Comparison of ENCODE assay signal across 16 mouse cellular contexts in genomic region chr15:97999546-97999945, GRCm38 (mm10). TPM values are rescaled to one million over a fixed set of nuclear protein-coding genes. Genes with fewer than 3 reads are reported as not detected.
DNase-seq lines count a peak whose midpoint lies in the region; ATAC-seq lines count a peak whose summit lies in the region.
"Had no signal": no experiment of that assay in that cellular context is flagged by ENCODE, and none has a peak within 500 bp of the region (broad histone marks: within the 10 kb centered on the region; RNA-seq: fewer than 3 reads in every experiment).

No protein-coding gene starts in this region.

- H3K9ac ChIP-seq in hindbrain, embryonic 11.5 days (ENCODE audit: low read depth, low read length) = peak overlapping the region; percentile 23; the same call in 1 of the 2 replicates
- H3K9ac ChIP-seq in hindbrain, embryonic 13.5 days = no peak overlapping the region
- H3K9ac ChIP-seq in embryonic facial prominence, embryonic 14.5 days (ENCODE audit: low read depth, low read length) = 0 out of 2 replicates have a peak overlapping the region, but pooled peaks have one; percentile 20
- H3K9ac ChIP-seq in midbrain, embryonic 13.5 days (replicated peaks) = 0 out of 2 replicates have a peak overlapping the region, but pooled peaks have one; percentile 16
- H3K9ac ChIP-seq in liver, embryonic 11.5 days (ENCODE audit: low read depth, low read length) = no peak overlapping the region
- H3K9ac ChIP-seq: liver, embryonic 13.5 days had no signal

- ATAC-seq in hindbrain, embryonic 11.5 days (ENCODE audit: low FRiP score) = no peak
- ATAC-seq in hindbrain, embryonic 13.5 days (ENCODE audit: low FRiP score) = no peak
- ATAC-seq in embryonic facial prominence, embryonic 14.5 days (ENCODE audit: low read depth) = no peak
- ATAC-seq in midbrain, embryonic 13.5 days = no peak
- no peak for ATAC-seq in liver, embryonic 11.5 days (replicated peaks; ENCODE audit: low FRiP score)
- ATAC-seq: intestine, postnatal 0 days had no signal

- H3K9me3 ChIP-seq in hindbrain, embryonic 11.5 days (ENCODE audit: control insufficient read depth, low read length) = no peaks in the 10 kb centered on the region
- no peaks in the 10 kb centered on the region for H3K9me3 ChIP-seq in hindbrain, embryonic 13.5 days
- no peaks in the 10 kb centered on the region for H3K9me3 ChIP-seq in embryonic facial prominence, embryonic 14.5 days (ENCODE audit: control insufficient read depth, low read length)
- H3K9me3 ChIP-seq in midbrain, embryonic 13.5 days = no peaks in the 10 kb centered on the region
- no peaks in the 10 kb centered on the region for H3K9me3 ChIP-seq in liver, embryonic 11.5 days (ENCODE audit: control insufficient read depth, low read length)
- H3K9me3 ChIP-seq: liver, embryonic 13.5 days had no signal

- H3K27ac ChIP-seq in hindbrain, embryonic 11.5 days (ENCODE audit: low read depth, low read length) = no peak overlapping the region
- H3K27ac ChIP-seq in hindbrain, embryonic 13.5 days = no peak overlapping the region
- peak overlapping the region; percentile 25 for H3K27ac ChIP-seq in embryonic facial prominence, embryonic 14.5 days (replicated peaks; ENCODE audit: low read depth, low read length)
- H3K27ac ChIP-seq in midbrain, embryonic 13.5 days = no peak overlapping the region
- H3K27ac ChIP-seq in liver, embryonic 11.5 days (ENCODE audit: low read depth, low read length) = no peak overlapping the region
- H3K27ac ChIP-seq: liver, embryonic 13.5 days had no signal

- H3K4me3 ChIP-seq in hindbrain, embryonic 11.5 days (ENCODE audit: low read depth, low read length) = no peak overlapping the region
- H3K4me3 ChIP-seq in hindbrain, embryonic 13.5 days = no peak overlapping the region
- peak overlapping the region; percentile 1; the same call in 1 of the 2 replicates for H3K4me3 ChIP-seq in embryonic facial prominence, embryonic 14.5 days (ENCODE audit: low read depth, low read length)
- H3K4me3 ChIP-seq in midbrain, embryonic 13.5 days (replicated peaks) = no peak overlapping the region
- H3K4me3 ChIP-seq in liver, embryonic 11.5 days (ENCODE audit: low read depth, low read length) = no peak overlapping the region
- H3K4me3 ChIP-seq: liver, embryonic 13.5 days; myocyte had no signal

- DNase-seq in hindbrain, embryonic 11.5 days (ENCODE audit: low spot score) = peak; percentile 51
- peak; percentile 32 for DNase-seq in embryo, embryonic 10.5 days (ENCODE audit: low spot score)
- DNase-seq in embryonic facial prominence, embryonic 14.5 days (ENCODE audit: low spot score) = no peak
- no peak for DNase-seq in lung, postnatal 10 days
- no peak for DNase-seq in liver, embryonic 11.5 days (ENCODE audit: low spot score)
- DNase-seq in testis, postnatal 14 days (ENCODE audit: low spot score) = no peak
- DNase-seq: adrenal gland, postnatal 25 days; cerebellum, postnatal 25 days; gastrocnemius, postnatal 36 days; liver, embryonic 13.5 days; right cerebral cortex, adult 18-20 months had no signal

- H3K4me1 ChIP-seq in hindbrain, embryonic 11.5 days (replicated peaks; ENCODE audit: control insufficient read depth, insufficient read depth, low read length) = peaks cover 13% of the 10 kb centered on the region
- H3K4me1 ChIP-seq in hindbrain, embryonic 13.5 days (replicated peaks) = peaks cover 85% of the 10 kb centered on the region
- peaks cover 21% of the 10 kb centered on the region for H3K4me1 ChIP-seq in embryonic facial prominence, embryonic 14.5 days (ENCODE audit: control insufficient read depth, insufficient read depth, low read length)
- peaks cover 62% of the 10 kb centered on the region for H3K4me1 ChIP-seq in midbrain, embryonic 13.5 days (replicated peaks)
- H3K4me1 ChIP-seq in liver, embryonic 11.5 days (replicated peaks; ENCODE audit: control insufficient read depth, insufficient read depth, low read length) = peaks cover 8% of the 10 kb centered on the region

- peaks cover 6% of the 10 kb centered on the region for H3K36me3 ChIP-seq in hindbrain, embryonic 11.5 days (ENCODE audit: control insufficient read depth, insufficient read depth, low read length)
- no peaks in the 10 kb centered on the region for H3K36me3 ChIP-seq in hindbrain, embryonic 13.5 days
- peaks cover 16% of the 10 kb centered on the region; the same call in 1 of the 2 replicates for H3K36me3 ChIP-seq in embryonic facial prominence, embryonic 14.5 days (ENCODE audit: control insufficient read depth, insufficient read depth, low read length)
- H3K36me3 ChIP-seq in midbrain, embryonic 13.5 days = peaks cover 26% of the 10 kb centered on the region
- no peaks in the 10 kb centered on the region for H3K36me3 ChIP-seq in liver, embryonic 11.5 days (ENCODE audit: control insufficient read depth, insufficient read depth, low read length)
- H3K36me3 ChIP-seq: liver, embryonic 13.5 days had no signal

- no peak overlapping the region for H3K4me2 ChIP-seq in hindbrain, embryonic 11.5 days (replicated peaks; ENCODE audit: low read depth, low read length)
- no peak overlapping the region for H3K4me2 ChIP-seq in hindbrain, embryonic 13.5 days
- peak overlapping the region; percentile 89 for H3K4me2 ChIP-seq in embryonic facial prominence, embryonic 14.5 days (ENCODE audit: low read depth, low read length)
- no peak overlapping the region for H3K4me2 ChIP-seq in midbrain, embryonic 13.5 days (replicated peaks)
- H3K4me2 ChIP-seq in liver, embryonic 11.5 days = no peak overlapping the region
- H3K4me2 ChIP-seq: liver, embryonic 13.5 days had no signal

- H3K27me3 ChIP-seq in hindbrain, embryonic 11.5 days (ENCODE audit: control insufficient read depth, insufficient read depth, low read length) = no peaks in the 10 kb centered on the region
- H3K27me3 ChIP-seq in hindbrain, embryonic 13.5 days = peaks cover 35% of the 10 kb centered on the region
- peaks cover 29% of the 10 kb centered on the region for H3K27me3 ChIP-seq in embryonic facial prominence, embryonic 14.5 days (replicated peaks; ENCODE audit: control insufficient read depth, insufficient read depth, low read length)
- peaks cover 12% of the 10 kb centered on the region for H3K27me3 ChIP-seq in midbrain, embryonic 13.5 days
- peaks cover 74% of the 10 kb centered on the region for H3K27me3 ChIP-seq in liver, embryonic 11.5 days (replicated peaks; ENCODE audit: control insufficient read depth, insufficient read depth, low read length)

- 32% methylated on average over 13 of the region's 13 CpGs for WGBS in hindbrain, embryonic 11.5 days
- WGBS in hindbrain, embryonic 13.5 days = 21% methylated on average over 13 of the region's 13 CpGs
- WGBS in embryonic facial prominence, embryonic 14.5 days = 47% methylated on average over 13 of the region's 13 CpGs
- WGBS in midbrain, embryonic 13.5 days = 30% methylated on average over 13 of the region's 13 CpGs
- WGBS in liver, embryonic 11.5 days = 10% methylated on average over 13 of the region's 13 CpGs

RNA-seq across cellular contexts. Expression of gene Col2a1, which starts 4.9 kb away (rescaled TPM):
- 128 and 132 TPM in 2 replicates for polyA plus RNA-seq in hindbrain, embryonic 11.5 days (2014; fragmentation: Nextera tagmentation; extraction: Ambion mirVana)
- polyA plus RNA-seq in hindbrain, embryonic 13.5 days (2015; fragmentation: Nextera tagmentation; extraction: Ambion mirVana) = 53.5 and 69.4 TPM in 2 replicates
- 372 and 595 TPM in 2 replicates for polyA plus RNA-seq in embryonic facial prominence, embryonic 14.5 days (2014; fragmentation: Nextera tagmentation; extraction: Ambion mirVana)
- polyA plus RNA-seq in midbrain, embryonic 13.5 days (2015; fragmentation: Nextera tagmentation; extraction: Ambion mirVana) = 39.1 and 57.5 TPM in 2 replicates
- polyA plus RNA-seq in liver, embryonic 11.5 days (2014; fragmentation: Nextera tagmentation; extraction: Ambion mirVana) = 6.5 and 7.0 TPM in 2 replicates
- polyA plus RNA-seq: large intestine, adult 2 months had no signal

RNA-seq across cellular contexts. Expression of gene Tmem106c, which starts 35.5 kb away (rescaled TPM):
- polyA plus RNA-seq in hindbrain, embryonic 11.5 days (2014; fragmentation: Nextera tagmentation; extraction: Ambion mirVana) = 52.0 and 59.9 TPM in 2 replicates
- polyA plus RNA-seq in hindbrain, embryonic 13.5 days (2015; fragmentation: Nextera tagmentation; extraction: Ambion mirVana) = 53.6 and 58.3 TPM in 2 replicates
- 47.2 and 51.6 TPM in 2 replicates for polyA plus RNA-seq in embryonic facial prominence, embryonic 14.5 days (2014; fragmentation: Nextera tagmentation; extraction: Ambion mirVana)
- polyA plus RNA-seq in midbrain, embryonic 13.5 days (2015; fragmentation: Nextera tagmentation; extraction: Ambion mirVana) = 59.3 and 59.8 TPM in 2 replicates
- 25.7 and 28.0 TPM in 2 replicates for polyA plus RNA-seq in liver, embryonic 11.5 days (2014; fragmentation: Nextera tagmentation; extraction: Ambion mirVana)

Comparison
In these comparisons a context has a peak if more than half of its experiments do, and no peak if none do; other contexts are left out.
1. H3K9ac ChIP-seq: peak in hindbrain, embryonic 11.5 days (single experiment), embryonic facial prominence, embryonic 14.5 days (single experiment) and midbrain, embryonic 13.5 days (single experiment); none in hindbrain, embryonic 13.5 days (single experiment) and liver, embryonic 11.5 days (single experiment).
2. DNase-seq: peak in hindbrain, embryonic 11.5 days (single experiment) and embryo, embryonic 10.5 days (single experiment); none in embryonic facial prominence, embryonic 14.5 days (single experiment), lung, postnatal 10 days (single experiment), liver, embryonic 11.5 days (single experiment) and testis, postnatal 14 days (single experiment).